Mouse (Mus musculus) gastrocnemius, postnatal 4 days (tissue): Measurements from ENCODE around the gene Nfia. TPM values are rescaled to one million over a fixed set of nuclear protein-coding genes. Genes with fewer than 3 reads are reported as not detected.

Source experiments
- DNase-seq, 2 experiments: peaks; one replicate each; pipeline ENCODE4 v3.0.0; 2021 to 2022; ENCODE audit warnings: low spot score in 2 of 2, mixed read lengths in 2 of 2
- total RNA-seq, 2 experiments: library from RNA; stranded (reverse); gene quantifications; 2 replicates each; pipeline ENCODE4 v1.2.3; 2021

The Nfia gene
- total RNA-seq, 2 experiments from 2014 or later: 166 to 173 TPM

DNA sequence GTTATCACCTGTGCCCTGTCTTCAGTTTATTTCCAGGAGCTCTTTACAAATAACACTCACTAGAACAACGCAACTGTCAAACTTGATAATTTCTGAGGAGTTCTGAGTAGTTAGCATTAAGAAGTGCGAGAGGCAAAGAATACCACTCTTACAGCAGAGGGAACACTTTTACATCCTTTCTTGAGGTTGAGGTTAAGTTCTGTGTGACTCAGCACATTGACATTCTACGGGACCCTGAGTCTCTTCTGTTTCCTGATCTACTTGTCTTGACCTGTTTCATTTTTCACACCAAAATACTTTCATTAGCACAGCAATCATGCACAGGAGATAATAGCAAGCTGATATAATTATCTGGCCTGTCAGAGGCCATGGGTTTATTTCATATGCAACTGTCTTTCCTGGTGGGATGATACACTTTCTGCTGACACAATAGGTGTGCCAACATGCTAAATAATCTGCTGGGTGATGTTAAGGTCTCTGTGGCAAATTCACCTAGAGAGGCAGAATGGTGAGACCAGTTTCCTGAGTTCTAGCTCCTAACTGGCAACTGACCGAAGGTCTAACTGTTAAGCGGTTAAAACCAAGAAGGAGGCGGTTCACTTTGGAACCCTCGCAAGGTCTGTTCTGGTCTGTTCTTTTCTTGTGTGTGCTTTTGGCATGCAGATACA lies 59.2 kb downstream of the Nfia start:
- no peak for DNase-seq

DNA sequence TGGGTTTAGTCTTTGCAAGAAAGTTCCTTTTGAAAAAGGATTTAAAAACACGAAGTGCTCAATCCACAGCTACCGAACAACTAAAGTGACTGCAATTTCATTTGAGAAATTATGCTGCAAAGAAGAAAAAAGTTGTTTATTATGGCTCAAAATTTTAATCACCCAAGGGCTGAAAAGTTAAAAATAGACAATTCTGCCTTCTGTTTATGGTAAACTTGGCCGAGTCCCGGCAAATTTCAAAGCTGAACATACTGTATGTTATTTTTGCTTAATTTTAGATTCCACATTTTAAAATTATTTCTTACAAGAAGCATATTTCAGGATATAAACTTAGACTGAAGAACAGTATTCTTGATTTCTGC lies 59.7 kb downstream of the Nfia start:
- no peak for DNase-seq

DNA sequence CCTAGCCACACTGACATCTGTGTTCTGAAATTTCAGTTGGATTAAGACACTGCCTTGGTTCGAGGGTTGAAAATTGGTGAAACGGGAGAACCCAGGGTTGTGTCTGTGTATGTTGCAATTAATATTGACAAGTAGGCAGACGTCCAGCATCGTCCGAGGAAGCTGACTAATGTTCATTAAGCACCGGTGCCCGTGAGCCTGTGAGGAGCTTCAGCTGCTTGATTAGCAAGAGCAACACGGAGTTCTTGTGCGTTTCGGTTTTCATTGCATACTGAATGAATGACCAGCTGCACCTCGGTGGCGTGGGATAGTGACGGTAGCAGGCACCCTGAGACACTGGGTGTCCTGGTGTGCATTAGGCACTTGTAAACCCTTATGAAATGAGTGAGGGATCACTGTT lies 64.3 kb downstream of the Nfia start:
- no peak for DNase-seq

DNA sequence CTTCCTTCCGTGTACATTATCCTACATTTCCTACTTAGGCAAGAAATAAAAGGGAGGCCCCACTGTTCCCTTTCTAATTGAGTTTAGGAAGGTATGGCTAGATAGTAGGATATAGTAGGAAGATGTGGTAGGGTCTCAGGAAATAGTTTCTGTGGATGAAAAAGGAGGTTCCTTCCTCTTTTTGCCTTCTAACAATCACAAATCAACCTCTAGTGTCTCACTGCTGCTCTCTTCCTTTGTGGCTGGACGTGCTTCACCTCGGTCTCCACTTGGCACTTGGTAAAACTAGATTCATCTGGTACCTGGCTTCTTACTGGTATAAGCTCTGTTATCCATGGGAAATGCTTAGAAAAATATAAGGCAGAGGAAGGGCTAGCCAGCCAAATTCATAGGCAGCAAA lies 65.2 kb downstream of the Nfia start:
- no peak for DNase-seq

DNA sequence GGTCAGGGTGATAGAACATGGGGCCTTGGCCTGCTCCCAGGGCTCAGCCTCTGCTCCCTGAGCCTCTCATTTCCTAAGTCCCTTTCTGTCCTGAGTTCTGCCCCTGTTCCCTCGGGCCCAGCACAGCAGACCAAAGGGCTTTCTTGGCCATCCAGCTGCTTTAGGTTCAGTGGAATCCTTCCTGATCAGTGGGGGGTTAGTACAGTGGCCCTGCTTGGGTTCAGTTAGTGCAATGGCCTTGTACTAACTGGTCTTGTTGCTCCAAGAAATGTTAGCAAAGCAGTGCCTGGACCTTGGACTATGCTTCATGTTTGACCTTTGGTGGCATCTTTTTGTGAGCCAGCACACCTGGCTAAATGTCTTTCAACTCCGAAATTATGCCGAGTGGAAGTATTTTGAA lies 66.1 kb downstream of the Nfia start:
- DNase-seq: no peak

DNA sequence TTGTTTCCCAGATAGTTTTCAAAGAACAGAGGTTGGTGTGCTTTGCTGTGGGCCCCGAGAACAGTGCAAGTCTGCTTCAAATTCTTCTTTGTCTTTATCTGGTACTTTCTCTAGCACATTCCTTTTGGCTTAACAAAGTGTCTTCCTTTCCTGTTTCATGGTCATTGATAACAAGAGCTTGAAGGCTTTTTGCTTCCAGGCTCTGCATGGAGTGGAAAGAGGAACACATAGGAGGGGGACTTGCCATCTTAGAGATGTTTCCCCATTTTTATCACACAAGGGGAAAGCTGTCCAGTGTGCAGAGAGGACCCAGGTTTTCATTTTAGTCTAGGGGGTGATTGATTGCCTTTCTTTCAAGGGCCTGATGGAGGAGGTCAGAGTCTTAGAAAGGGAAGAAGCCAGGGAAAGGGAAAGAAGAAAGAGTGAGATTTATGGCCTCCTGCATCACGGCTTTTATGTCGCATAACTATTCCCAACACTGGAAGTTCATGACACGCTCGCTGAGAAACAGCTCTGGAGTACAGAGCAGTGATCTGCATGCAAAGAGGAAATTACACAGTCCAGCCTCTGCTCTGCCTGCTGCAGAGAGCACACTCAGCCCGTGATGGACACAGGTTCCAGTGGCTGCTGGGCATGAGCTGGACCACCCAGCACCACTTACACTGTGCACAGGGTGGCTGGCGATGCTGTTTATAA lies 67.0 kb downstream of the Nfia start:
- DNase-seq: no peak

DNA sequence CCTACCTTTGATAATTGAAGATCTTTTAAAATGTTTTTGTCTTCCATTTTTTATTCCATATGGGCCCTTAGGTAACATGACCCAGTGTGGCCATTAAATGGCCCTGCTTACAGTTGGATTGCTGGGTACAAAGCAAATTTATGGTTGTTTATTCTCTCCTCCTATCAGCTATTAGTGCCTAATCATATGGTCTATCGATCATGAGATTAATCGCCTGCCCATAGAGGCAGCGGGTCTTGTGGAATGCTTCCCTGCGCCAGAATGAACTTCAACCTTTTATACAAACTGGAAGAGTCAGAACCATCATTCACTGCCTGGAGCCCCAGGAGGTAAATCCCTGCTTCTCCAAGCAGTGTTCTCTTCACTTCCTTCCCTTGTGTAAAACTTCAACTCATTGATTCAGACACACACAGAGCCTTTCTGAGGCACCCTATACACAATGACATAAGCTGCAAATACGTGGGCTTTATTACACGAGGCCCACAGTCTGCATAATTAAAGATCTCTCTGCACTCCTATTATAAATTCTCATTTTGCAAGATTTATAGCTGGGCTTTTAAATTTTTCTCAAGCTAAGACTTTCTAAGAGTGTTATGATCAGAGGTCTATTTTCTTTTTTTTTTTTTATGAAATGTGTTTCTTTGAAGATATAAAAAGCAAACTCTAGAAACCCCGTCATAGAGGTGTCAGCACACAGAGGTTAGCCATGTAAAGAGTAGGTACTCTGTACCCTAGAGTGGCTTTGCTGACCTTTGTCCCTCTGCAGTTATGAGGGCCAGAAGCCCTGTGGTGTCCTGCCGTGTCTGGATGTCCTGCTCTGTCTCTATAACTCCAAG lies 67.9 kb downstream of the Nfia start:
- no peak for DNase-seq

DNA sequence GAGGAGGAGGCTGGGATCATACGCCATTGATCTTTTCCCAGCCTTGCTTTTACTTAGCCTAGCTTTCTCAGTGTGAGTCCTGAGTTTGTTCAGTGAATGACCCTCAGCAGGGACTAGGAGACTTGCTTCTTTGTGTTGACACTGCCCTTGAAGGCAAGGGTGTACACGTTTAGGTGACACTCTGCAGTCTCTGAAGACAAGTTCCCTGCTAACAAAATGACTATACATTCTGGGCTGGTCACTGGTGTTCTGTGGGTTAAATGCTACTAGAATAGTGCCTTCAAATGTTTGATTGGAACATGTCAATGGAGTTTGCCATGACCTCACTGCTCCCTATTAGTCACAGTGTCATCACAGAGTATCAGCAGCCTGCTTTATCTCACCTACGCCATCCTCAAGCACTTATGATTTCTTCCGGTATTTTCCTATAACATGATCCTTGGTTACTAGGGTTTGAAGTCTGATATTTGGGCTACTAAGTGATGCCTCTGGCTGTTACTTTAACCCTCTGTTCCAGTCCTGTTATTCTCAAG lies 68.6 kb downstream of the Nfia start:
- DNase-seq: no peak

DNA sequence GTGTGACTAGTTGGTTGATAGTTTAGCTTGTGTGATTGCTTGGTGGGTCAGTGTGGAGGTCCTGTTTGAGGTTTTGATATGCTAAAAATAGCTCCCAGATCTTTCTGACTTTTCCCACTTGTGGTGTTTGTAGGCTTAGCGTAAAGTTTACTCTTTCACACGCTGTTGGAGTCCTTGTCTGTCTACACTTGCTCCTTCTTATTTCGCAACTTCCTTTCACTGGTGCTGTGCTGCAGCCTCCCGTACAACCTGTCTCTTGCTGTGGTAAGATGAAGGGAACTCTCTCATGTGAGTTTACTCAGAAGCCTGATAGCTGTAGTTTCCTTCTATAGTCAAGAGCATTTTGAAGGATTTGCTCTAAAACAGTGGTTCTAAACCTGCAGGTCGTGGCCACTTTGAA lies 69.2 kb downstream of the Nfia start:
- DNase-seq: no peak

DNA sequence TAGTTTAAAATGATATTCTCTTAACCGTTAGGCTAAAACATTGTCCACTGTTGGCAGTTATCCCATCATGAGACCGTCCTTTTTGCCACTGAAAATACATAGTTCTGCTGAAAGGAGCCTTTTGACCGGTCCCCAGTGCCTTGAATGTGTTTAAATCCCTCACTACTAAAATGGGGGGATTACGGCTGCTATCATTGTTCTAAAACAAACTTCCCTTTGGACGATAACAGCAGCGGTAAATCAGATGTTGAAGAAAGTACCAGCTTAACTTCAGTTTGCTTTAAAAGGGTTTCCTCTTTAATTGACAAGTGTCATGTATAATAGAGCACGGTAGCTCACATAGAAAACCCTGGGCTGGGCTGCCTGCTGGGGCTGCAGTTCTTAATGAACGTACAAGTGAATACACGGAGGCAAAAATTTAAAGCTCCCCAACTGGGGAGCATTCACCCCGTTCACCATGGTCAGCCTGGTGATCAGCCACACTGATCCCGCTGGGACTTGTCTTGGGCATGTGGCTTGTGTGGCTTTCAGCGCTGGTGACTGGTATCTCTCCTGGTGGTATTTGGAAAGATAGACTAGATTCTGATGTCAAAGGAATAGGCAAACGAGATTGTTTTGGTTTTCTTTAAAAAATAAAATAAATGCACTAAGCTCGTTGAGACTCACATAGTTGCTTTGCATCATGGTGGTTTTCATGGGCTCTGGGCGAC lies 71.6 kb downstream of the Nfia start:
- no peak for DNase-seq

DNA sequence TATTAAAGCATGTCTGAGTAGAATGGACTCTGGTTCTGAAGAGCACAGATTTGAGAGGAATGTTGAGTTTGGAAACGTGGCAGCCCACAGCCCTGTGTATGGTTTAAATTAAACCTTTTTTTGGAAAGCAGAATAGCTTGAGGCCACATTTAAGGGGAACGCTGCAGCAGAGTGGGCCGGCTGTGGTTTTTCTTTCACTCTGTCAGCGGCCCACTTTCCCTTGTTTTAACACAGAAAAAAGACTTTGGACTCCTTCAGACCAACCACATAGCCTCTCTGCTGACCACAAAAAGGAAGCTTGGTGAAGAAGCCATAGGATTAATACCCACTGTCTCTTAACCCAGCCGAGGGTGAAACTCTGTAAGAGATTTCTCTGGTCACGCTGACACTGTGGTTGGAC lies 72.4 kb downstream of the Nfia start:
- no peak for DNase-seq

DNA sequence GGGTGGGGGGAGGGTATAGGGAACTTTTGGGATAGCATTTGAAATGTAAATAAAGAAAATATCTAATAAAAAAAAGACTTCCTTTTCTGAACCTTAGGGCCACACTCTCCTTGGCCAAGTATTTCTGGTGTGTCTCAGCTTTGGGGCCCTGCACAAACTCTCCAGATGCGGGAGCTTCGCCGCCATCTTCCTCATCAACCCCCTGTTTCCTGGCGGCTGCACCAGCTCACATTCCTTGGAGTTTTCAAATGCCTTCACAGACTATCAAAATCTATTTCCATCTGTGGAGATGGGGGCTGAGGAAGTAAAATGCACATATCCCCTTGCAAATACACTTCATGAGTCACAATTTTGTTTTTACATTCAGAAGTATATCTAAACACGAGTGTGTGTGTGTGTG lies 75.1 kb downstream of the Nfia start:
- DNase-seq: no peak

DNA sequence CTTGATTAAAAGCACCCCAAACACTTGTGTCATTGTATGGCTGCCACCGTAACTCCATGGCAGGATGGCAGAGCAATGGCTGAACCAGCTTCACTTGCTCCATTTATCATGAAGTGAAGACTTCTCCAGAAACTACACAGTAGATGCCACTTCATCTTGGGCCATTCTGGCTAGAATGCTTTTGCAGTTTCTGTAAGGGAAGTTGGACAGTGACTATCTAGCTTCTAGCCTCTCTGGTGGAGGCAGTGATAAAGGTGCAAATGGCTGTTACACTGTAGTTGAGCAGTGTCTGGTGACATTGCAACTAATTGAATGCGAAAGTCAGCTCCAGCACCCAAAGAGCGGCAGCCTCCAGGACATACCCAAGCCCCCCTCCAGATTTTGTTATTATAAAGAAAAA lies 78.5 kb downstream of the Nfia start:
- DNase-seq: no peak

DNA sequence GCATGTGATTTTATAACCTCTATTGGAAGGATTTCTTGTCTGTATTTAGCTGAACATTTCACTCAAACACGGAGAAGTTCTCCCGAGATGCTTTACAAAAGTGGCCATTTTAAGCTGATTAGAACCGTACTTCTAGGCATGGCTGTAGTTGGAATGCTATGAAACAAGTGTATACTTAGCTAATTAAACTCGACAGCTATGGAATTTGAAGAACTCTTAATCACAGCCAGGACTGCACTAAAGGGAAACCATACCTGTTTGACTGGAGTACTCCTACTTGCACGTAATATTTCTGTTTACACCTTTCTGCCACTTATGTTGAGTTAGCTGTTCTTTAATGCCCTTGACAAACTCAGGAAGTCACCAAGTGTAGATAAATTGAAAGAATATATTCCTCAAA lies 79.2 kb downstream of the Nfia start:
- DNase-seq: no peak

DNA sequence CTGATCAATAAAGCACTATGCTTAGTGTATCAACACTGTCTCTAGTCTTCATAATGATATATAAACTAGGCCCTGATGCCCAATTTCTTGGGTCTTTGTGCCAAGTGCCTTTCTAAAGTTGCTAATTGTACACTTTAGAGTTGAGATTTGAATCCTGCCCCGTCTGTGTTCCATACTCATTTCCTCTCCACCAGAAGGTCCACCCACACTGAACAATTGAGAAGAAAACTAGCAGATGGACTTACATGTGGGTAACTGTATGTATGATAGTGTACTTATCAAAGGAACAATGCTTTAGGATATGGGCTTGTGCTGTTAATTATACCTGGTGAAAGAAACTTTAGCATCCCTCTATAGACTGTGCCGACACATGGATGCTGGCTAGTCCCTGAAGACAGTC lies 80.1 kb downstream of the Nfia start:
- no peak for DNase-seq

DNA sequence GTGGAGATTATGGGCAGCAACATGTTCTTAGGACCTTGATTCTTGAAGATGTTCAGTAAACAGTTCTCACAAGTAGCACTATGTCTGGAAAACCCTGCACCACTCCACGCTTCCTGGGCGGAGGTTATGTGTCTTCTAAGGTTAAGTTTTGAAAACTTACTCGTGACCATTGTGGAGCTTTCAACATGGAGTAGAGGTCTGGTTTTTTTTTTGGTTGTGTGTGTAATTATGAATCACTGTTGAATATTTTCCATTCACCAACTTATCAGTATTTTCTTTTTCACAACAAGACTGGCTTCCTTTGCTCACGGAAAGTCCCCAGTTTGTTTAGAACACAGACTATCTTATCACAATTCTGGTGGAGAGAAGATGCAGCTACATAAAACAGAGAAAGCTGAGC lies 82.2 kb downstream of the Nfia start:
- no peak for DNase-seq

DNA sequence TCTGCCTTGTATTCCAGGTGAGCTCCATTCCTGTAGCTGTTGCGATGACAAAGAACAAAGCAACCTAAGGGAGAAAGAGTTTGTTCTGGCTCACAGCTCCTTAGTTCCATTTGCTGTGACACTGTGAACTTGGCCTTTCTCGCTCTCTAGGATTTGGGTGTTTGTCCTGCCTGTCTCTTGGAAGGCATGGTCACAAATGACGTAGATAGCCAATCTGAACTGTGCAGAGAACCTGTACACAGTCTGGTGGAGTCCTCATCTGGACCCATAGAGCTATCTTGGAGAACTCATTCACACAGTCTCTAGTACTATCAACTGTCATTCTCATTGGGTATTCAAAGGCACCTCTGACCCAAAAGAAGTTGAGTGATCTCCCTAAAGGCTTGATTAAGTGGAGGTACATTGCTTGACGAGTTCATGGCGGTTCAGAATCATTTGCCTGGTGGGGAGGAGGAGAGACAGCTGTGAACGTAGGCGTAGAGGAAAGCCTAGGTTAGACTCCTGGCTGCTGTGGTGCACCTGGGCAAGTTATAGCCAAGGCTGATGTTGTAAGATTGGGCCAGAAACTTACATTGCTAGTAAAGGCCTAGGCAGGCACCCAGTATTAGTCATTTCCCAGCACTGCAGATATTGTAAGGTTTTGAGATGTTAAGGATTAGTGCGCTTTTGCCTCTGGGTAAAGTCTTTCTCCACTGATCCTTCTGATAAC lies 83.3 kb downstream of the Nfia start:
- no peak for DNase-seq

DNA sequence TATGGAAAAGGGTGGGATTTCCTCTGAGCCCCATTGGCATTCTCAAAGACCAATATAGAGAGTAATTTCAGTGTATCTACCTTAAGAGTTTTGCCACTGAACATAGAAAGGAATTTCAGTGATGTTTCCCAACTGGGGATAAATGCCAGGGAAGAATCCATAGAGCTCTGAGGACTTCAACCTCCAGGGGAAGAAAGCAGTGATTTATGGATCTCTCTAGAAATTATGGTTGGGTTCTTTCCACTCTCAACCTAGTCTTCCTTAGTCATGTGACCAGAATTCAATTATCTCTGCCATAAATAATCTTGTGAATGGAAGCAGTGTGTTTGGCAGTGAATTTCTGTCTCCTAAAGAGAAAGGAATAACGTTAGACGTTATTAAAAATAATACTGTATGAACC lies 85.0 kb downstream of the Nfia start:
- no peak for DNase-seq

DNA sequence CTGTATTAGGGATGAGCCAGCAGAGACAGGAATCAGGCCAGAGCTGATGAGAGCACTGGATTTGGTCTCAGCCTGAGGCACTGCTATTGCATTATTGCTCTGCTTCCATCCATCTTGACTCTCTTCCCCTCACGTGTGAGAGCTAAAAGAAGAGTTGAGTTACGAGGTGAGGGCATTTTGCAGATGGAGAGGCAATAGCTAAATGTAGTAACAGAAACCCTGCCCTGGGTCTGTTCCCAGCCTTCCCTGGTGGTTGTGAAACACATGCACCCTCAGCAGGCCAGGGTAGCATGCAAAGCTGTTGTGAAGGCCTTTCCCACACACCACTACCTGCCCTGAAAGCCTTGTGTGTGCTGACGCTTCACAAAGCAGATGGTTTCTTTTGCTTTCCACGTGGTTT lies 86.9 kb downstream of the Nfia start:
- no peak for DNase-seq

DNA sequence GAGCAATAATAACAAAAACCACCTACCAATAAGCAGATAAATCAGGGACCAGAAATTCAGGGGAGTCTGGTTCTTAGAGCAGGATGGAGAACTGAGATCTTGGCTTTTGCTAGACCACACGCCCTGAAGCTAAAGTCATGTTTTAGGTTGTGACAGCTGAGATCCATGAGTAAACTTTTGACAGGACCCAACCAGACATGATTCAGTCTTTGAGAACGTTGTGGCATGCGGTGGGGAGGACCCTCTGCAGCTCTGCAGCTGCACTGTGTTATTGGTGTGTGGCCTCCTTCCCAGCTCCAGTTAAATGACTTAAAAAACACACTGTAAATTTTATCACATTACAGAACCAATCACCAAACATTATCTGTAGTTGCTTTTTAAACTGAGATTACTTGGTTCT lies 87.8 kb downstream of the Nfia start:
- no peak for DNase-seq

DNA sequence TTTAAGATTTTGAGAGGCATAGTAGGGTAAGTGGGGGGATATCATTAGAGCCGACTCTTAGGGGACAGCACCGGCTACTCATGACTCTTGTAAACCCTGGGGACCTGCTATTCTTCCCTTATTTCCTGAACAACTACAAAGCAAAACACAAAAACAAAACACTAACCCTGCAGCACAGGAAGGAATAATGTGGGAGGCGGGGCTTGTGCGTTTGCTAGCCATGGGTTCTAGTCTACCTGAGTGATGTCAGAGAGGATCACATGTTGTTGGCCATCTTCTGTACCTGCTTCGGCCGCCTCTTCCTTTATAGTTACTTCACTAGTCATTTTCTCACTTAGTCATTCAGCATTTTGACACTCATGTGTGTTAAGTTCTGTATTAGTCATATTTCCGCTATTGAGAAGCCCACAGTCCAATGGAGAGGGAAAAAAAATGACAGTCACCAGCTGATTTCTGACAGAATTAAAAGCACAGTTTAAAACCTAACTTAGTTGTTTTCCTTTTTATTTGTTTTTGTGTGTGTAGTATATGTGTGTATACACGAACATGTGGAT lies 88.3 kb downstream of the Nfia start:
- no peak for DNase-seq
